Mouse (Mus musculus) brain, embryonic 18.5 days (tissue): Measurements from ENCODE around the gene Smndc1.

Source experiments
- DNase-seq: peaks from one replicate; pipeline ENCODE4 v3.0.0-alpha.2; 2012; ENCODE audit warnings: low read depth, low spot score

The Smndc1 gene

GRCm38 (mm10) chr19:53343174-53343881, 47.0 kb downstream of the Smndc1 start:
- no peak for DNase-seq

- no peak for DNase-seq
These were observed 50.0 kb downstream of the Smndc1 start for GRCm38 (mm10) chr19:53340423-53340822.

- DNase-seq = no peak
These were observed 55.1 kb downstream of the Smndc1 start for GRCm38 (mm10) chr19:53335241-53335640.

- DNase-seq = no peak
These were observed 56.6 kb downstream of the Smndc1 start for GRCm38 (mm10) chr19:53333730-53334129.

- no peak for DNase-seq
These were observed 58.4 kb downstream of the Smndc1 start for GRCm38 (mm10) chr19:53331882-53332500.

- DNase-seq = no peak
These were observed 60.4 kb downstream of the Smndc1 start for GRCm38 (mm10) chr19:53329992-53330381.
